Mouse (Mus musculus): ENCODE measurements at regions not wholly inside any gene's neighbourhood (a gene's known extent, or its start where the extent isn't known, plus 50 kb on each side); places are given as distances from the start of the nearest gene placed in this dataset.

DNA sequence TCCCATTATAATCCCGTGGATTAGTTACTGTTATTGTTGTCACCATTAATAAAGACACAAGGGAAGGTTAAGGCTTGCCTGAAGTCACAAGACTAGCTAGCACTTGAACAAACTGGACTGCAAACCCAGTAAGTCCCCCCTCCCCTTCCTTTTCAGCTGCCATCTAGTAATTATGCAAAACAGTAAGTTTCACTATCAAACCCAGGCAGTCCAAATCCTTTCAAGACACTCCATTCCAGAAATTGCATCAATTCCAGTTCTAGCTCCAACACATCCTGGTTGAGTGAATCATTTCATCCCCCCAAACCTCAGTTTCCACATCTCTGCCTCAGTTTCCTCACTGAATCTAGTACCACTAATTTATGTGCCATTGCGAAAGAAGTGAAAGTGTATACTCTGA is 129.7 kb upstream of the Plxnc1 start:
- H3K27me3 ChIP-seq (replicated peaks): peaks cover 6% of the 10 kb centered on the region
- no peaks in the 10 kb centered on the region for H3K36me3 ChIP-seq (replicated peaks; ENCODE audit: low read length)
- H3K4me3 ChIP-seq (replicated peaks): no peak overlapping the region
- H3K9me3 ChIP-seq: peaks cover 11% of the 10 kb centered on the region
- H3K4me1 ChIP-seq: peaks cover 17% of the 10 kb centered on the region
- TF ChIP-seq GATA1 (IDR thresholded peaks at IDR 0.05; ENCODE audit: borderline replicate concordance, low read length): no peak
- no peak for TF ChIP-seq FLI1 (IDR thresholded peaks at IDR 0.05; ENCODE audit: low read length)

GRCm38 (mm10) chr10:95067971-95068370 is 123.3 kb upstream of the Plxnc1 start:
- Histone ChIP-seq H3K9me3 (peaks cover 8% of the 10 kb centered on the region), H3K4me1 (no peaks in the 10 kb centered on the region), H3K36me3 (replicated peaks; ENCODE audit: low read length) (no peaks in the 10 kb centered on the region), H3K27me3 (replicated peaks) (peaks cover 6% of the 10 kb centered on the region), H3K4me3 (replicated peaks) (no peak overlapping the region)
- TF ChIP-seq FLI1 (IDR thresholded peaks at IDR 0.05; ENCODE audit: low read length): no peak
- no peak for TF ChIP-seq GATA1 (IDR thresholded peaks at IDR 0.05; ENCODE audit: borderline replicate concordance, low read length)

GRCm38 (mm10) chr10:95066774-95067173 is 122.1 kb upstream of the Plxnc1 start:
- peaks cover 8% of the 10 kb centered on the region for H3K9me3 ChIP-seq
- H3K27me3 ChIP-seq (replicated peaks): no peaks in the 10 kb centered on the region
- TF ChIP-seq FLI1 (IDR thresholded peaks at IDR 0.05; ENCODE audit: low read length) (no peak), GATA1 (IDR thresholded peaks at IDR 0.05; ENCODE audit: borderline replicate concordance, low read length) (no peak)
- H3K36me3 ChIP-seq (replicated peaks; ENCODE audit: low read length): no peaks in the 10 kb centered on the region
- H3K4me3 ChIP-seq (replicated peaks): no peak overlapping the region
- no peaks in the 10 kb centered on the region for H3K4me1 ChIP-seq

DNA sequence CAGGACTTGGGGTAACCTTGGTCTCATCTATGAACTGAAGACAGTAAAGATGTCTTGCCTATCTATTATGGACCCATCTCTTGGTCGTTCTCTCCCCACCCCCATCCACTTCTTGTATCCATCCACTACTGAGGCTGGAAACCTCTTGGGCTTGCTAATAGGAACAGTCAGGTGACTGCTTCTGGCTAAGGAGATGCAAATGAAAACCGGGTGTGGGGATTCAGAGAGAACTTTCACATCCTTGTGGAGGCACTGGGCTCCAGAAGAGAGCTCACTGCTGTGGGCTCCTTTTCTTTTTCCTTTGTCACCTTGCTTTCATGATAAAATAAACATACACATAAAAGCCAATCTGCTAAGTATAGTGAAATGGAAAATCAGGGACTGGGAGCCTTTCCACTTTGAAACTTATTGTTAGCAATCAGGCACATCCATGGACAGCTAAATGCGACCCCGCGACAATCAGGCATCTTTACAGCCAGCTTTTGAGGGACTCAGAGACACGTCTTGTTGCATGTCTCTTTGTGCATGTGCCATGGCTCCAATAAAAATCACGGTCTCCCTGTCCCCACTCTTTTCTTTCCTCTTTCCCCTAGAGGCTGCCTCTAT is 115.0 kb upstream of the Plxnc1 start:
- no peak for TF ChIP-seq GATA1 (IDR thresholded peaks at IDR 0.05; ENCODE audit: borderline replicate concordance, low read length)
- no peak for TF ChIP-seq FLI1 (IDR thresholded peaks at IDR 0.05; ENCODE audit: low read length)
- H3K9me3 ChIP-seq: no peaks in the 10 kb centered on the region
- no peaks in the 10 kb centered on the region for H3K4me1 ChIP-seq
- no peaks in the 10 kb centered on the region for H3K36me3 ChIP-seq (replicated peaks; ENCODE audit: low read length)
- H3K27me3 ChIP-seq (replicated peaks): peaks cover 12% of the 10 kb centered on the region
- no peak overlapping the region for H3K4me3 ChIP-seq (replicated peaks)

- H3K36me3 ChIP-seq (replicated peaks; ENCODE audit: low read length): no peaks in the 10 kb centered on the region
- no peaks in the 10 kb centered on the region for H3K4me1 ChIP-seq
- no peak for TF ChIP-seq GATA1 (IDR thresholded peaks at IDR 0.05; ENCODE audit: borderline replicate concordance, low read length)
- no peak for TF ChIP-seq FLI1 (IDR thresholded peaks at IDR 0.05; ENCODE audit: low read length)
Measured at GRCm38 (mm10) chr10:95059078-95059477, 114.4 kb upstream of the Plxnc1 start.

GRCm38 (mm10) chr10:95057051-95057714 is 112.5 kb upstream of the Plxnc1 start:
- no peak for TF ChIP-seq FLI1 (IDR thresholded peaks at IDR 0.05; ENCODE audit: low read length)
- no peak for TF ChIP-seq GATA1 (IDR thresholded peaks at IDR 0.05; ENCODE audit: borderline replicate concordance, low read length)
- Histone ChIP-seq H3K4me3 (replicated peaks) (no peak overlapping the region), H3K9me3 (no peaks in the 10 kb centered on the region), H3K27me3 (replicated peaks) (peaks cover 19% of the 10 kb centered on the region), H3K36me3 (replicated peaks; ENCODE audit: low read length) (no peaks in the 10 kb centered on the region), H3K4me1 (no peaks in the 10 kb centered on the region)

More at GRCm38 (mm10) chr10:95059078-95059477, 114.4 kb upstream of the Plxnc1 start:
- Histone ChIP-seq H3K4me3 (replicated peaks) (no peak overlapping the region), H3K27me3 (replicated peaks) (peaks cover 12% of the 10 kb centered on the region), H3K9me3 (no peaks in the 10 kb centered on the region)

DNA sequence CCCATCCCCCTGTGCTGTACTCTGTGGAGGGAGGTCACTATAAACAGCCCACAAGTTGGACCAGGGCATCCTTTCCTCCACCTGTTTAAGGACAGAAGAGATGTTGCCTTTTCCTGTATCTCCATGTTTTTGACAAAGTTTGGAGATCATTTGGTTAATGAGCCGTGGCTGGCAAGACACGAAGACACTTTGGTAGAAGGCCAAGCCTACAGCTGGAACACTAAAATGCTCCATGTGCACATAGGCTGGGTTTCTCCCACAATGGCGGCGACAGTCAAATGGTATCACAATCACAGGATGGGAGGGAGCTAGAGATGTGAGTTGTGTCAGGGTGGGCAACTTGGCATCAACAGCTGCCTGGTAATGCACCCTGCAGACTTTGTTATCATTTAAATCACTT is 111.9 kb upstream of the Plxnc1 start:
- TF ChIP-seq GATA1 (IDR thresholded peaks at IDR 0.05; ENCODE audit: borderline replicate concordance, low read length): no peak
- TF ChIP-seq FLI1 (IDR thresholded peaks at IDR 0.05; ENCODE audit: low read length): no peak
- peaks cover 19% of the 10 kb centered on the region for H3K27me3 ChIP-seq (replicated peaks)
- no peaks in the 10 kb centered on the region for H3K4me1 ChIP-seq
- no peaks in the 10 kb centered on the region for H3K9me3 ChIP-seq
- no peak overlapping the region for H3K4me3 ChIP-seq (replicated peaks)
- no peaks in the 10 kb centered on the region for H3K36me3 ChIP-seq (replicated peaks; ENCODE audit: low read length)

- Histone ChIP-seq H3K36me3 (replicated peaks; ENCODE audit: low read length) (no peaks in the 10 kb centered on the region), H3K4me3 (replicated peaks) (no peak overlapping the region), H3K4me1 (no peaks in the 10 kb centered on the region), H3K27me3 (replicated peaks) (peaks cover 22% of the 10 kb centered on the region), H3K9me3 (no peaks in the 10 kb centered on the region)
- TF ChIP-seq FLI1 (IDR thresholded peaks at IDR 0.05; ENCODE audit: low read length): no peak
- TF ChIP-seq GATA1 (IDR thresholded peaks at IDR 0.05; ENCODE audit: borderline replicate concordance, low read length): no peak
Measured at GRCm38 (mm10) chr10:95054869-95055268, 110.2 kb upstream of the Plxnc1 start.

GRCm38 (mm10) chr10:95048790-95049189 is 104.2 kb upstream of the Plxnc1 start:
- Histone ChIP-seq H3K27me3 (replicated peaks) (peaks cover 12% of the 10 kb centered on the region), H3K4me3 (replicated peaks) (no peak overlapping the region), H3K36me3 (replicated peaks; ENCODE audit: low read length) (no peaks in the 10 kb centered on the region), H3K4me1 (no peaks in the 10 kb centered on the region), H3K9me3 (no peaks in the 10 kb centered on the region)
- TF ChIP-seq FLI1 (IDR thresholded peaks at IDR 0.05; ENCODE audit: low read length): no peak
- TF ChIP-seq GATA1 (IDR thresholded peaks at IDR 0.05; ENCODE audit: borderline replicate concordance, low read length): no peak

GRCm38 (mm10) chr10:95043978-95044377 is 99.3 kb upstream of the Plxnc1 start:
- TF ChIP-seq GATA1 (IDR thresholded peaks at IDR 0.05; ENCODE audit: borderline replicate concordance, low read length) (no peak), FLI1 (IDR thresholded peaks at IDR 0.05; ENCODE audit: low read length) (no peak)
- H3K27me3 ChIP-seq (replicated peaks): peaks cover 11% of the 10 kb centered on the region
- no peak overlapping the region for H3K4me3 ChIP-seq (replicated peaks)
- peaks cover 10% of the 10 kb centered on the region for H3K9me3 ChIP-seq
- H3K4me1 ChIP-seq: no peaks in the 10 kb centered on the region
- H3K36me3 ChIP-seq (replicated peaks; ENCODE audit: low read length): no peaks in the 10 kb centered on the region

Data from megakaryocyte, embryonic 14.5 days (primary cell).